Mouse (Mus musculus) cerebellum, adult 18-20 months (tissue): ENCODE results near the gene Cgrrf1.

Experiments
- DNase-seq, 2 experiments: peaks; one replicate each; pipeline ENCODE4 v3.0.0; 2021

Gene Cgrrf1

DNA sequence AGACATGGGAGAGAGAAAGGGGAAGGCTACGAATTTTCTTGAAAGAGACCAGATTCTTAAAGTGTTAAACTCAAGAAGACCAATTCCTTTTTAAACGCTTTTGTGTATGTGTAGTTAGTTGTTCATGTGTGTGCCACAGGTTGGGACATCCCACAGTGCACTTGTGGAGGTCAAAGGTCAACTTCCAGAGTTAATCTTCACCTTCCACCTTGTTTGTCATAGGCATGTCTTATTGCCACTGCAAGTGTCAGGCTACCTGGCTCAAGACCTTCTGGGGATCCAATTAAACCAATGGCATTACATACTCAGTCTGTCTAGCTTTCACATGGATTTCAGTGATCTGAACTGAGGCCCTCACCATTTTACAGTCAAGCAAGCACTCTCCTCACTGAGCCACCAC is 7.9 kb upstream of the Cgrrf1 start:
- no peak for DNase-seq

DNA sequence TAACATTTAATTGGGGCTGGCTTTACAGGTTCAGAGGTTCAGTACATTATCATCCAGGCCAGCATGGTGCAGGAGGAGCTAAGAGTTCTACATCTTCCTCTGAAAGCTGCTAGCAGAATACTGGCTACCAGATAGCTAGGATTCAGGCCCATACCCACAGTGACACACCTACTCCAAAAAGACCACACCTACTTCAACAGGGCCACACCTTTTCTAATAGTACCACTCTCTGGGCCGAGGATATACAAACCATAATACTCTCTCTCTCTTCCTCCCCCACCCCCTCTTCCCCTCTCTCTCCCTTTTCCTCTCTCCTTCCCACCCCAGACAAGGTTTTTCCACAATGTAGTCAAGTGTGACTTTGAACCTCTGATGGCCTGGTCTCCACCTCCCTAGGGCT is 4.5 kb upstream of the Cgrrf1 start:
- no peak for DNase-seq

DNA sequence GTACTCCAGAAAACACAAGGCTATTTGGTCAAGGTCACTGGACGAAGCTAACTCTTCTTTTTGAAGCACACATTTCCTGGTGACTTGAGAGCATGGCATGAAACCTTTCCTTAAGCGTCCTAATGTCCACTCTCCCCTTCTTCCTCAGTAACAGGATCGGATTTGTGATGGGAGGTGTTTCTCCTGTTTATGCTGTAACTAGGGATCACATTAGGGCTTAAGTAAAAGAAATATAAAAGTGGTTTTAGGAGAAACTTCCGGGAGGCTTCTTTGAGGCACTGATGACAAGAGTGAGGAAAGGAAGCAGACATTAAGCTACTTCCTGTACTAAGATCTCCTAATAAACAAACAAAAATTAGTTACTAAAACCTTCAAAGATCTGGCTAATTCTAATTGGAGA is 630 bp upstream of the Cgrrf1 start:
- no peak for DNase-seq

- DNase-seq, result peak; percentile 34 to 43
Measured at GRCm38 (mm10) chr14:46832354-46833272, 688 bp downstream of the Cgrrf1 start.

GRCm38 (mm10) chr14:46839326-46839725 is 7.4 kb downstream of the Cgrrf1 start:
- no peak for DNase-seq

DNA sequence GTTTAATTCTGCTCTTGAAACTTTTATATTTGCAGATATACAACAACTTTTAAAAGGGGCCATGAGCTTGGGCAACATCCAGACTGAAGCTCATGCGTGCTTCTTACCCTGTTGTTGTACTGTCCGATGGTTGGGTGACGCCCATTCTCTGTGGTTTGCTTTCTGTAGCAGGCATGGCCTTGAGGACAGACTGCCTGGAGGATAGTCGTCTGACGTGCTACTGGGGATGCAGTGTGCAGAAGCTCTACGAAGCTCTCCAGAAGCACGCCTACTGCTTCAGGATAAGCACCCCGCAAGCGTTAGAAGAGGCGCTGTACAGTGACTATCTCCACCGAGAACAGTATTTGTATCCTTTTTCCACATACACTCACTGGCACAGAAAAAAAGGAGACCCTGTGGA is 13.8 kb downstream of the Cgrrf1 start:
- DNase-seq, result no peak

DNA sequence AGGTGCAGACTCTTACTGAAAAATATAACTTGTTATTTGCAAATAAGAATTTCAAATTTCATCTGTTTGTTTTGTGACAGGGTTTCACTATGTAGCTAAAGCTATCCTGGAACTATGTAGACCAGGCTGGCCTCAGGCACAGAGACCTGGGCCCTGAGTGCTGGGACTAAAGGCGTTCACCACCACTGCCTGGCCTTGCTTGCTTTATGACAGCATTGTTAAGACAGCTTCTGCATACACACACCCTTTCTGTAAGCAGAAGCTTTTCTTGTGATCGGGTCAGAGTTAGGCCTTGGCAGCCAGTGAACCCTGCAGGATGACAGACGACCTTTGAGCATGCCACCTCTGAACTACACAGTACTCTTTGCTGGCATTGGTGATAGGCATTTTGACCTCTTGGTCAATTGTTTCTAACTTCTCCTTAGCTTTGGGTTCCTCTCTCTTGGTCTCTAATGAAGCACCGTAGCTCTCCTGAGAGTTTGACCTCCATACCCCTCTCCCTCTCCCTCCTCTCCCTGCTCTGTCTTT is 16.2 kb downstream of the Cgrrf1 start:
- no peak for DNase-seq

GRCm38 (mm10) chr14:46848736-46849135 is 16.8 kb downstream of the Cgrrf1 start:
- DNase-seq, result no peak

GRCm38 (mm10) chr14:46849769-46850168 is 17.8 kb downstream of the Cgrrf1 start:
- DNase-seq, result no peak

GRCm38 (mm10) chr14:46853677-46854076 is 21.8 kb downstream of the Cgrrf1 start:
- DNase-seq, result no peak

- DNase-seq, result no peak
Measured at GRCm38 (mm10) chr14:46862922-46863321, 31.0 kb downstream of the Cgrrf1 start.

DNA sequence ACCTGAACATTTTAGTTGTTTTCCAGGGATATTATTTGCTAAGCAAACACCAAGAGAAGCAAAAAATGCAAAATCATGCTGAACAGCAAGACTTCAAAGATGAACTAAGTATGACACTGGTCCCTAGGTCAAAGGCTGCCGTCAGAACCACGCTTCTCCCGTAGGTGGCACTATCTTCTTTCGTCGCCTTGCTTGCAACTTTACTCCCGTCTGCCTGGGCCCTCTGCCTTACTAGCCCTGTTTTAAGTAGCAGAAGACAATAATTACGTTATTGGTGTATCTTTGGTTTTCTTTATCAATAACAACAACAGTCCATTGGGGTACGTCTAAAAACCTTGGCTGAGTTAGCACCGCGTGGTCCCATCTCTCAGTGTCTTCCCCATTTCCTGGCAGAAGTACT is 49.0 kb downstream of the Cgrrf1 start:
- peak; percentile 68 to 75 for DNase-seq

DNA sequence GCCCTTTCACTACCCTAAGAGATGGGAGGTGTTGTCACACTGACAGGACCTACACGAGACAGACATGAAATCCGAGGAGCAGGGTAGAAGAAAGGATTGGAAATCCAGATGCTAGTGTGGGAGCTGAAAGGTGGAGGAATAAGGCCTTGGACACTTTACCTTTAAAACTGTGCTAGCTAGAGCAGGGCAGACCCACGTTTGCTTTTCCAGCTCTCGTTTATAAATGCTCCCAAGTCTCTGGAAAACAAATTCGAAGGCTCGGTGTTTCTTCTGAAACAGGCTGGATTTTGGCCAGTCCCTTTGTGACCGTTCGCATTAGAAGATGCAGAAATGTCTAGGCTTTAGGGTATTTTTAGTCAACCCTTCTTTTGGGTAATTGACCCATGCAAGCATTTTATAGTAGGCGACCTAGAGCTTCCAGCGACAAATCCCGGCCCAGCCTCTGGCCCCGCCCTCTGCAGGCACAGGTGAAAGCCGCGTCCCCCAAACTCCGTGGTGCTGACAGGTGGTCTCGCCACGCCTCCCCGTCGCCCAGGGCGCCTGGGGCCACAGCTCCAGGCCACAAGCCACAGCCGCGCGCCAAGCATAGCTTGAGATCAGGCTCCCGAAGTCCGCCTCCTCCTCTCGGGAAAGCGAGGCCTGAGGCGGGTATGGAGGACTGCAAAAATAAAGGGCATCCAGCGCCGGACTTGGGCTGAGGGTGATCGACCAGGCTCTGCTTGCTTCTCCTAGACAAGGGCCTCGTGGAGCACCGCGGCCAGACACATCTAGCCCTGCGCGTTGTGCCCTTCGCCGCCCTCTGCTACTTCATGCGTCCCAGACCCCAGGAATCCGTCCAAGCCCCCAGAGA is 49.9 kb downstream of the Cgrrf1 start:
- peak; percentile 44 to 69 for DNase-seq

DNA sequence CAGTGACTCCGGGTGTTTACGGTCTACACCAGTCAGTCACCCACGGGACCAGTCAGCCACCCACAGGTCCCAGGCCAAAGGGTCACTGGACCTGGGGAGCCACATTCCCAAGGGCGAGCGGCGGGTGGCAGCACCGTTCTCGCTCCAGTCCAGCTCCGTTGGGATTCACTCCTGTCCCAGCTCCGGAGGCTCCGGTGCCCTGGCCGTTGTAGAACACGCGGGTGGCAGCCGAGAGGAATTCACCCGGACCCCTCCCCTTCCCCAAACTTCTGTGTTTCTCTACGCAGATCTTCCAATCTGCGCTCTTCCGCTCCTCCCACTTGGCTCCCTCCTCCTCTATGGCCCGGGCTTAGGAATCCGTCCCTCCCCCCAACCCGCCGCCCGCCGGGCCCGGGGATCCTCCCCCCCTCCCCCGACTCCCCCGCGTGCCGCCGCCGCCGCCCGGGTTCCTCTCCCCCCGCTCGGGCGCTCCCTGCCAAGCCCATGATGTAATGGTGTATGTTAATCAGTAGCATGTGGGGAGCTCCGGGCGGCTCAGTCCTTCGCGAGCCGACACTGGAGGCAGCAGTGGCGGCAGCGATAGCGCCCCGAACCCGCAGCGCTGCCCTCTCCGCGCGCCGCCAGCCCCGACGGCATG is 50.6 kb downstream of the Cgrrf1 start, which contains the start of gene Samd4:
Samd4 (plus strand) TSS at position 424 of the 637 bp plus-strand sequence.
- peak; percentile 69 to 75 for DNase-seq

GRCm38 (mm10) chr14:46883068-46883870 is 51.3 kb downstream of the Cgrrf1 start:
- peak; percentile 69 to 73 for DNase-seq

DNA sequence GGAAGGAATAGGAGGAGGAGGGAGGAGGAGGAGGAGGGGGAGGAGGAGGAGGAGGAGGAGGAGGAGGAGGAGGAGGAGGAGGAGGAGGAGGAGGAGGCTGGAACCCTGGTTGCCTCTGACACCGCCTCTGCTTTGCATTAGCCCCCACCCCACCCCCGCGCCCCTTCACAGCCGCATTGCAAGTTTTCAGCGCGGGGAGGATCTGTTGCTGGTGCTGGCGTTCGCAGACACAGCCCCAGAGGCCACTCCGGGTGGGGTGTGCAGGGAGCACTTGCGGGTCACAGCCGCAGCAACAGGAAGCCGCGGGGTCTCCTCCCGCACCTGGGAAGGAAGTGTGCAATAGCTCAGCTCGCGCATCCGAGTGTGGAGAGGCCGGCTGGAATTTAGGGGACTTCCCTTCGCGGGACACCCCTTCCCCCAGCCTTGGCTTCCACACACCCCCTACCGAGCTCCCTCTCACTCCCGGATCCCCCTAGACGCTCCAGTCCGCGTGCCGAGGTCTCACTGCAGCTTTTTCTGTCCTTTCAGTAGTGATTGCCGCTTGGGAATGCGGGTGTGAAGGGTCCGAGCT is 52.0 kb downstream of the Cgrrf1 start:
- peak; percentile 52 to 65 for DNase-seq

DNA sequence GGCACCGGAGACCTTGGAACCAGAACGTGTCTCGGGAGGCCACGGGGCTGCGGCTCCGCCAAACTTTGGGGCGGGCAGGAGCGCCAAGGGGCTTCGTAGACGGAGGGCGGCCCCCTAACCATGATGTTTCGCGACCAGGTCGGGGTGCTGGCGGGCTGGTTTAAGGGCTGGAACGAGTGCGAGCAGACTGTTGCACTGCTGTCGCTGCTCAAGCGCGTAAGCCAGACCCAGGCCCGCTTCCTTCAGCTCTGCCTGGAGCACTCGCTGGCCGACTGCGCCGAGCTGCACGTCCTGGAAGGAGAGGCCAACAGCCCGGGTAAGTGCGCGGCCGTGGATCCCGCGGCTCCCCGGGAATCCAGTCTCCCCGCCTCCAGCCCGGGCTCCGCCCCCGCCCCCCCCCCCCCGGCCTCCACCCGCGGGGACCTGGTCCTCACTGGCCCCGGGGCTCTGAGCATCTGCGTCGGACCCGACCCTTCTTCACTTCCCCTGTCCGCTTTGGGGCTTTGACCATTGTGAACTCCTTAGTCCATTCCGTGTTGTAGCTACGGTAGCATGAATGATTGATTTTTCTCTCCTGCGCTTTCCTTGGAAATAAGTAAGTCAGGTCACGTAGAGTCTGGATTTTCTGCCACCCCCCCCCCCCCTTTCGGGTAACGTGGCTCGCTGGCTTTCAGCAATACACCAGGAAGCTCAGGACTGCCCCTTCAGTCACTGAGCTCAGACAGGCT is 52.9 kb downstream of the Cgrrf1 start:
- DNase-seq, result peak; percentile 65 to 70

- DNase-seq, result peak in 1 of 2 experiments; percentile 20
Measured at GRCm38 (mm10) chr14:46885429-46885755, 53.5 kb downstream of the Cgrrf1 start.

GRCm38 (mm10) chr14:46885891-46886301 is 54.0 kb downstream of the Cgrrf1 start:
- DNase-seq, result peak in 1 of 2 experiments; percentile 12

DNA sequence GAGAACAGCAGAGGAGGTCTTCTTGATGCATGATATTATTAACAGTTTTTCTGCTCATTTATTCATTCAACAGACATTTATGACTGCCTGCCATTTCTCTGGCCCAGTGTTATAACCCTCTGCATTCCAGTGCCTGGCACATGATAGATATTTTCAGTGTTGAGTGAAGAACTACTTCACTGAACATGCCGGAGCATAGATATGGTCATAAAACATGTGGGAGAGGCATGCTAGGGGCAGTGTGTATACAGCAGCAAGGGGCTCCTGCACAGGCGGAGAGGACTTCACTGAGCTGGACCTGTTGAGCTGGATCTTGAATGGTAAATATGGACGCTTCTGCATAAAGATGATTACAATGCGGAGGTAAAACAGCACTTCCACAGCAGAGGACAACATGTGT is 57.2 kb downstream of the Cgrrf1 start:
- no peak for DNase-seq

GRCm38 (mm10) chr14:46893961-46894360 is 62.0 kb downstream of the Cgrrf1 start:
- no peak for DNase-seq
